Mouse (Mus musculus) neural tube, embryonic 11.5 days (tissue): ENCODE results near the gene Prkg2. TPM values are rescaled to one million over a fixed set of nuclear protein-coding genes. Genes with fewer than 3 reads are reported as not detected.
A peak's percentile ranks its signal among the peaks of the same experiment; 100 is the strongest.

ENCODE experiments used
- ATAC-seq: fragments of 200-750 bp; cut with Nextera tagmentation; 2 replicates; pipeline ENCODE4 v1.8.0; 2017; ENCODE audit warnings: moderate number of reproducible peaks, mild to moderate bottlenecking, moderate TSS enrichment, moderate library complexity; ENCODE audit not compliant: insufficient read depth, low FRiP score, low TSS enrichment
- DNase-seq: peaks from one replicate; pipeline ENCODE4 v3.0.0-alpha.2; 2015; ENCODE audit warnings: low spot score
- H3K27ac ChIP-seq: fragments of 300-500 bp; sonication (generic); 2 replicates; pipeline ENCODE4 v1.5.1; 2014; ENCODE audit warnings: low read depth, mild to moderate bottlenecking, low read length
- H3K27me3 ChIP-seq: fragments of 300-500 bp; sonication (generic); 2 replicates; pipeline ENCODE4 v1.6.1; 2014; ENCODE audit warnings: mild to moderate bottlenecking, low read length, mixed read lengths; ENCODE audit not compliant: control insufficient read depth, insufficient read depth
- H3K36me3 ChIP-seq: fragments of 300-500 bp; sonication (generic); 2 replicates; pipeline ENCODE4 v1.6.1; 2014; ENCODE audit warnings: mild to moderate bottlenecking, low read length, moderate library complexity, mixed read lengths; ENCODE audit not compliant: control insufficient read depth, insufficient read depth
- H3K4me1 ChIP-seq: fragments of 300-500 bp; sonication (generic); 2 replicates; pipeline ENCODE4 v1.6.1; 2014; ENCODE audit warnings: low read length, mixed read lengths; ENCODE audit not compliant: control insufficient read depth, insufficient read depth
- H3K4me2 ChIP-seq: fragments of 300-500 bp; sonication (generic); 2 replicates; pipeline ENCODE4 v1.6.1; 2014; ENCODE audit warnings: low read depth, mild to moderate bottlenecking, moderate library complexity
- H3K4me3 ChIP-seq: fragments of 300-500 bp; sonication (generic); 2 replicates; pipeline ENCODE4 v1.5.1; 2014; ENCODE audit warnings: low read depth, low read length
- H3K9ac ChIP-seq: fragments of 300-500 bp; sonication (generic); 2 replicates; pipeline ENCODE4 v1.6.1; 2014; ENCODE audit warnings: mild to moderate bottlenecking, low read length
- H3K9me3 ChIP-seq: fragments of 300-500 bp; sonication (generic); 2 replicates; pipeline ENCODE4 v1.6.1; 2016; ENCODE audit warnings: low read length; ENCODE audit not compliant: control insufficient read depth
- WGBS: fragments of 180-500 bp; shearing (Covaris S2); extraction: QIAGEN DNeasy Blood & Tissue Kit; methylation state at CpG from one replicate; pipeline ENCODE4 v1.1.7; 2014; 5-methylcytosine and 5-hydroxymethylcytosine counted together
- polyA plus RNA-seq: library from polyadenylated mRNA; unstranded; fragments of >200 nt; fragmentation: Nextera tagmentation; extraction: Ambion mirVana; gene quantifications from 2 replicates; pipeline ENCODE4 v1.2.1, GENCODE M21; 2014

Prkg2 gene
- polyA plus RNA-seq, 1 experiment from 2014 or later: 1.8 TPM

- H3K27ac ChIP-seq: no peak overlapping the region
- no peak overlapping the region for H3K4me3 ChIP-seq
- no peak overlapping the region for H3K4me2 ChIP-seq
- WGBS: 89% methylated on average over 6 of the region's 6 CpGs
- ATAC-seq: no peak
- no peaks in the 10 kb centered on the region for H3K36me3 ChIP-seq
- H3K27me3 ChIP-seq: no peaks in the 10 kb centered on the region
- peaks cover 8% of the 10 kb centered on the region; the same call in 1 of the 2 replicates for H3K4me1 ChIP-seq
- no peaks in the 10 kb centered on the region for H3K9me3 ChIP-seq
- no peak for DNase-seq
- H3K9ac ChIP-seq: no peak overlapping the region
These were observed 72.8 kb downstream of the Prkg2 start for GRCm38 (mm10) chr5:98964367-98964766.

GRCm38 (mm10) chr5:98962472-98962871, 74.7 kb downstream of the Prkg2 start:
- peaks cover 8% of the 10 kb centered on the region; the same call in 1 of the 2 replicates for H3K4me1 ChIP-seq
- no peak overlapping the region for H3K27ac ChIP-seq
- H3K4me2 ChIP-seq: no peak overlapping the region
- no peak overlapping the region for H3K9ac ChIP-seq
- H3K27me3 ChIP-seq: no peaks in the 10 kb centered on the region
- H3K9me3 ChIP-seq: no peaks in the 10 kb centered on the region
- DNase-seq: no peak
- no peaks in the 10 kb centered on the region for H3K36me3 ChIP-seq
- 19% methylated on average over 2 of the region's 2 CpGs for WGBS
- H3K4me3 ChIP-seq: no peak overlapping the region
- ATAC-seq: 0 out of 2 replicates have a peak, but pooled peaks have one; percentile 48

- 59% methylated on average over 3 of the region's 3 CpGs for WGBS
- Histone ChIP-seq H3K4me2 (no peak overlapping the region), H3K4me3 (no peak overlapping the region), H3K27ac (no peak overlapping the region), H3K27me3 (no peaks in the 10 kb centered on the region), H3K9me3 (no peaks in the 10 kb centered on the region), H3K36me3 (no peaks in the 10 kb centered on the region), H3K4me1 (no peaks in the 10 kb centered on the region; the same call in 1 of the 2 replicates), H3K9ac (no peak overlapping the region)
- DNase-seq: no peak
- no peak for ATAC-seq
These were observed 81.6 kb downstream of the Prkg2 start for GRCm38 (mm10) chr5:98955576-98955975.

GRCm38 (mm10) chr5:98953386-98953785, 83.8 kb downstream of the Prkg2 start:
- Histone ChIP-seq H3K9me3 (no peaks in the 10 kb centered on the region), H3K27ac (no peak overlapping the region), H3K9ac (no peak overlapping the region), H3K4me1 (no peaks in the 10 kb centered on the region), H3K4me3 (no peak overlapping the region), H3K27me3 (no peaks in the 10 kb centered on the region), H3K4me2 (no peak overlapping the region), H3K36me3 (no peaks in the 10 kb centered on the region)
- DNase-seq: no peak
- 59% methylated on average over 1 of the region's 1 CpGs for WGBS
- ATAC-seq: no peak

GRCm38 (mm10) chr5:98951566-98951965, 85.6 kb downstream of the Prkg2 start:
- Histone ChIP-seq H3K27me3 (no peaks in the 10 kb centered on the region), H3K36me3 (no peaks in the 10 kb centered on the region), H3K4me2 (no peak overlapping the region), H3K9ac (no peak overlapping the region), H3K4me3 (no peak overlapping the region), H3K9me3 (no peaks in the 10 kb centered on the region), H3K27ac (no peak overlapping the region), H3K4me1 (no peaks in the 10 kb centered on the region)
- WGBS: 89% methylated on average over 4 of the region's 4 CpGs
- no peak for ATAC-seq
- no peak for DNase-seq

- Histone ChIP-seq H3K4me2 (no peak overlapping the region), H3K9me3 (no peaks in the 10 kb centered on the region), H3K27ac (no peak overlapping the region), H3K9ac (no peak overlapping the region), H3K27me3 (no peaks in the 10 kb centered on the region), H3K4me3 (no peak overlapping the region), H3K36me3 (no peaks in the 10 kb centered on the region), H3K4me1 (no peaks in the 10 kb centered on the region)
- DNase-seq (no peak), ATAC-seq (no peak)
- WGBS: 70% methylated on average over 4 of the region's 4 CpGs
These were observed 86.6 kb downstream of the Prkg2 start for GRCm38 (mm10) chr5:98950495-98951092.

GRCm38 (mm10) chr5:98949784-98950183, 87.4 kb downstream of the Prkg2 start:
- Histone ChIP-seq H3K9me3 (no peaks in the 10 kb centered on the region), H3K36me3 (no peaks in the 10 kb centered on the region), H3K27ac (no peak overlapping the region), H3K4me1 (no peaks in the 10 kb centered on the region), H3K9ac (no peak overlapping the region), H3K4me2 (no peak overlapping the region), H3K4me3 (no peak overlapping the region), H3K27me3 (no peaks in the 10 kb centered on the region)
- WGBS: 91% methylated on average over 10 of the region's 10 CpGs
- ATAC-seq (no peak), DNase-seq (no peak)

- WGBS: 96% methylated on average over 20 of the region's 20 CpGs
- ATAC-seq (no peak), DNase-seq (no peak)
- Histone ChIP-seq H3K9ac (no peak overlapping the region), H3K4me2 (no peak overlapping the region), H3K4me3 (no peak overlapping the region), H3K27me3 (no peaks in the 10 kb centered on the region), H3K9me3 (no peaks in the 10 kb centered on the region), H3K4me1 (no peaks in the 10 kb centered on the region), H3K27ac (no peak overlapping the region), H3K36me3 (no peaks in the 10 kb centered on the region)
These were observed 90.5 kb downstream of the Prkg2 start for GRCm38 (mm10) chr5:98946656-98947055.

GRCm38 (mm10) chr5:98946117-98946620, 91.0 kb downstream of the Prkg2 start:
- H3K27me3 ChIP-seq: no peaks in the 10 kb centered on the region
- no peak overlapping the region for H3K4me2 ChIP-seq
- no peak for ATAC-seq
- H3K4me3 ChIP-seq: no peak overlapping the region
- DNase-seq: no peak
- no peaks in the 10 kb centered on the region for H3K9me3 ChIP-seq
- WGBS: 66% methylated on average over 4 of the region's 4 CpGs
- H3K4me1 ChIP-seq: no peaks in the 10 kb centered on the region
- no peaks in the 10 kb centered on the region for H3K36me3 ChIP-seq
- no peak overlapping the region for H3K9ac ChIP-seq
- no peak overlapping the region for H3K27ac ChIP-seq
